Comparison of ENCODE assay signal across 9 mouse cellular contexts in the genomic region with DNA sequence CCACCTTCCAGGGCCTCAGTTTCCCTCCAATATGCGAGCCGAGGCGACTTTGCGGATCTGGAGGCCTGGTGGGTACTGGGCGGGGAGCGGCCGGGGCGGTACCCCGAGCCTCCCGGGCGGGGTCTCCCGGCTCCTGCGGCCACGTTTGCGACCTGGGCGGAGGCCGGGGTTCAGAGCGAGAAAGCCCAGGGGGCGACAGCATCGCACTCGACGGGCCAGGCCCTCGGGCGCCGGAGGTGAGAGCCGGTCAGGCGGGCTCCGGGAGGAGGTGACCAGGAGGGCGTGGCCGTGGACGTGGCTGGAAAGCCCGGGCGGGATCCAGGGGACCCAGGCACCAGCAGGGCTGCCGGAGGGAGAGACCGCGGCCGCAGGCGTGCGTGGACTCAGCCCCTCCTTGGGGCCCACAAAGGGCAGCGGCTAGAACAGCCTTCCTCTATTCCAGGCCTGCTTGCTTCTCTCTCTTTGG. TPM values are rescaled to one million over a fixed set of nuclear protein-coding genes. Genes with fewer than 3 reads are reported as not detected.
DNase-seq lines count a peak whose midpoint lies in the region; ATAC-seq and TF ChIP-seq lines count a peak whose summit lies in the region.
"Had no signal": no experiment of that assay in that cellular context is flagged by ENCODE, and none has a peak within 500 bp of the region (broad histone marks: within the 10 kb centered on the region; RNA-seq: fewer than 3 reads in every experiment).

No protein-coding gene starts in this region.

- H3K4me1 ChIP-seq in E14TG2a.4 (replicated peaks; ENCODE audit: low read depth, low read length) = peaks cover 78% of the 10 kb centered on the region
- H3K4me1 ChIP-seq in intestine, embryonic 15.5 days (replicated peaks) = peaks cover 40% of the 10 kb centered on the region
- H3K4me1 ChIP-seq in lung, adult 2 months (ENCODE audit: control insufficient read depth, insufficient read depth, low read length) = peaks cover 6% of the 10 kb centered on the region
- H3K4me1 ChIP-seq in neural tube, embryonic 14.5 days (ENCODE audit: control insufficient read depth, insufficient read depth, low read length) = peaks cover 18% of the 10 kb centered on the region; the same call in 1 of the 2 replicates

- H3K9me3 ChIP-seq in E14TG2a.4 (ENCODE audit: low read length) = no peaks in the 10 kb centered on the region
- no peaks in the 10 kb centered on the region for H3K9me3 ChIP-seq in intestine, embryonic 15.5 days
- H3K9me3 ChIP-seq in neural tube, embryonic 14.5 days (ENCODE audit: control insufficient read depth, low read length) = no peaks in the 10 kb centered on the region

- TF ChIP-seq POLR2A in lung, adult 2 months (IDR thresholded peaks at IDR 0.05; ENCODE audit: borderline replicate concordance, extremely low read depth, low read depth, low read length) = peak; percentile 32; the same call in 1 of the 2 replicates

- peak overlapping the region; percentile 87 for H3K4me2 ChIP-seq in intestine, embryonic 15.5 days (replicated peaks)
- H3K4me2 ChIP-seq in neural tube, embryonic 14.5 days (ENCODE audit: low read depth, low read length) = peak overlapping the region; percentile 46

- peaks cover 33% of the 10 kb centered on the region for H3K27me3 ChIP-seq in E14TG2a.4 (ENCODE audit: insufficient read depth, low read length)
- H3K27me3 ChIP-seq in intestine, embryonic 15.5 days (replicated peaks) = no peaks in the 10 kb centered on the region
- peaks cover 8% of the 10 kb centered on the region for H3K27me3 ChIP-seq in neural tube, embryonic 14.5 days (ENCODE audit: control insufficient read depth, insufficient read depth, low read length)
- H3K27me3 ChIP-seq: Patski had no signal

- peak overlapping the region; percentile 78 for H3K4me3 ChIP-seq in E14TG2a.4 (replicated peaks; ENCODE audit: low read length)
- peak overlapping the region; percentile 59 for H3K4me3 ChIP-seq in intestine, embryonic 15.5 days (replicated peaks)
- peak overlapping the region; percentile 40 for H3K4me3 ChIP-seq in lung, adult 2 months (replicated peaks; ENCODE audit: extremely low read depth, low read depth, low read length)
- H3K4me3 ChIP-seq in neural tube, embryonic 14.5 days (ENCODE audit: low read depth, low read length) = peak overlapping the region; percentile 21; the same call in 1 of the 2 replicates

- peak; percentile 35 for DNase-seq in embryo, embryonic 10 days (ENCODE audit: low spot score)
- peak; percentile 60 for DNase-seq in lung, adult 2 months
- DNase-seq in yolk sac, embryonic 10.5 days (ENCODE audit: low spot score) = peak; percentile 66
- DNase-seq in cerebellum, postnatal 25 days = no peak

- TF ChIP-seq CTCF in E14TG2a.4 (conservative IDR thresholded peaks at IDR 0.05; ENCODE audit: low read length) = no peak
- no peak for TF ChIP-seq CTCF in lung, adult 2 months (IDR thresholded peaks at IDR 0.05; ENCODE audit: insufficient read depth, low read length)

- ATAC-seq in granulocyte monocyte progenitor cell, adult 5-6 weeks (replicated peaks; ENCODE audit: poor library complexity, severe bottlenecking) = peak; percentile 18
- peak; percentile 7; the same call in 1 of the 2 replicates for ATAC-seq in intestine, embryonic 15.5 days
- no peak for ATAC-seq in neural tube, embryonic 14.5 days (ENCODE audit: low read depth)
- ATAC-seq: Patski had no signal

- H3K36me3 ChIP-seq in E14TG2a.4 (ENCODE audit: insufficient read depth, low read length) = peaks cover 9% of the 10 kb centered on the region
- 0 out of 2 replicates have a peak, but pooled peaks cover 2% of the 10 kb centered on the region for H3K36me3 ChIP-seq in intestine, embryonic 15.5 days
- H3K36me3 ChIP-seq in neural tube, embryonic 14.5 days (ENCODE audit: control insufficient read depth, insufficient read depth, low read length) = no peaks in the 10 kb centered on the region

- peak overlapping the region; percentile 81 for H3K9ac ChIP-seq in intestine, embryonic 15.5 days
- peak overlapping the region; percentile 46 for H3K9ac ChIP-seq in neural tube, embryonic 14.5 days (replicated peaks; ENCODE audit: low read depth, low read length)

- WGBS in intestine, embryonic 15.5 days = 2% methylated on average over 40 of the region's 40 CpGs
- 4% methylated on average over 40 of the region's 40 CpGs for WGBS in lung, adult 2 months
- 4% methylated on average over 40 of the region's 40 CpGs for WGBS in neural tube, embryonic 14.5 days

- H3K27ac ChIP-seq in intestine, embryonic 15.5 days = peak overlapping the region; percentile 90
- H3K27ac ChIP-seq in neural tube, embryonic 14.5 days (ENCODE audit: low read depth, low read length) = no peak overlapping the region; the same call in 1 of the 2 replicates

RNA-seq across cellular contexts. Expression of gene Smdt1, which starts 2.3 kb away (rescaled TPM):
- total RNA-seq in granulocyte monocyte progenitor cell, adult 5-6 weeks (2014; fragmentation: Nextera tagmentation) = 192 and 201 TPM in 2 replicates
- total RNA-seq in granulocyte monocyte progenitor cell, adult 5-6 weeks (2017) = 84.4 and 94.6 TPM in 2 replicates
- 277 and 308 TPM in 2 replicates for polyA plus RNA-seq in intestine, embryonic 15.5 days (2015; fragmentation: Nextera tagmentation; extraction: Ambion mirVana)
- 189 and 202 TPM in 2 replicates for polyA plus RNA-seq in lung, adult 2 months (2012; rRNA removed)
- polyA plus RNA-seq in neural tube, embryonic 14.5 days (2014; fragmentation: Nextera tagmentation; extraction: Ambion mirVana) = 351 and 392 TPM in 2 replicates

RNA-seq across cellular contexts. Expression of gene Pheta2, which starts 2.3 kb away (rescaled TPM):
- total RNA-seq in granulocyte monocyte progenitor cell, adult 5-6 weeks (2014; fragmentation: Nextera tagmentation) = 2.7 and 5.4 TPM in 2 replicates
- 1.9 and 4.1 TPM in 2 replicates for total RNA-seq in granulocyte monocyte progenitor cell, adult 5-6 weeks (2017)
- polyA plus RNA-seq in intestine, embryonic 15.5 days (2015; fragmentation: Nextera tagmentation; extraction: Ambion mirVana) = 13.1 and 13.4 TPM in 2 replicates
- polyA plus RNA-seq in lung, adult 2 months (2012; rRNA removed) = 1.8 and 2.4 TPM in 2 replicates
- 0.87 and 2.4 TPM in 2 replicates for polyA plus RNA-seq in neural tube, embryonic 14.5 days (2014; fragmentation: Nextera tagmentation; extraction: Ambion mirVana)

RNA-seq across cellular contexts. Expression of gene Naga, which starts 2.3 kb away (rescaled TPM):
- 45.0 and 63.1 TPM in 2 replicates for total RNA-seq in granulocyte monocyte progenitor cell, adult 5-6 weeks (2014; fragmentation: Nextera tagmentation)
- 34.0 and 50.4 TPM in 2 replicates for total RNA-seq in granulocyte monocyte progenitor cell, adult 5-6 weeks (2017)
- 144 and 176 TPM in 2 replicates for polyA plus RNA-seq in intestine, embryonic 15.5 days (2015; fragmentation: Nextera tagmentation; extraction: Ambion mirVana)
- 167 and 189 TPM in 2 replicates for polyA plus RNA-seq in lung, adult 2 months (2012; rRNA removed)
- 27.1 and 34.9 TPM in 2 replicates for polyA plus RNA-seq in neural tube, embryonic 14.5 days (2014; fragmentation: Nextera tagmentation; extraction: Ambion mirVana)

RNA-seq across cellular contexts. Expression of gene Ndufa6, which starts 13.1 kb away (rescaled TPM):
- total RNA-seq in granulocyte monocyte progenitor cell, adult 5-6 weeks (2014; fragmentation: Nextera tagmentation) = 266 and 267 TPM in 2 replicates
- 173 and 202 TPM in 2 replicates for total RNA-seq in granulocyte monocyte progenitor cell, adult 5-6 weeks (2017)
- 502 and 513 TPM in 2 replicates for polyA plus RNA-seq in intestine, embryonic 15.5 days (2015; fragmentation: Nextera tagmentation; extraction: Ambion mirVana)
- 183 and 193 TPM in 2 replicates for polyA plus RNA-seq in lung, adult 2 months (2012; rRNA removed)
- polyA plus RNA-seq in neural tube, embryonic 14.5 days (2014; fragmentation: Nextera tagmentation; extraction: Ambion mirVana) = 391 and 432 TPM in 2 replicates

RNA-seq across cellular contexts. Expression of gene Cyp2d22, which starts 39.0 kb away (rescaled TPM):
- total RNA-seq in granulocyte monocyte progenitor cell, adult 5-6 weeks (2014; fragmentation: Nextera tagmentation) = 0.54 TPM in 1 of 2 replicates, not detected in the other
- total RNA-seq in granulocyte monocyte progenitor cell, adult 5-6 weeks (2017) = not detected in 2 replicates
- 9.0 and 11.2 TPM in 2 replicates for polyA plus RNA-seq in intestine, embryonic 15.5 days (2015; fragmentation: Nextera tagmentation; extraction: Ambion mirVana)
- 84.6 and 90.2 TPM in 2 replicates for polyA plus RNA-seq in lung, adult 2 months (2012; rRNA removed)
- polyA plus RNA-seq in neural tube, embryonic 14.5 days (2014; fragmentation: Nextera tagmentation; extraction: Ambion mirVana) = 0.99 and 1.8 TPM in 2 replicates

Comparison
In these comparisons a context has a peak if more than half of its experiments do, and no peak if none do; other contexts are left out.
1. H3K4me3 ChIP-seq: peak in every context shown above with its lines; median percentile 78 in E14TG2a.4; 59 in intestine, embryonic 15.5 days; 40 in lung, adult 2 months; 21 in neural tube, embryonic 14.5 days.
2. DNase-seq: peak in embryo, embryonic 10 days (single experiment), lung, adult 2 months (single experiment) and yolk sac, embryonic 10.5 days (single experiment); none in cerebellum, postnatal 25 days (0 of 2).